In genomic region chr5:104072272-104072886, GRCm38 (mm10) we compare ENCODE assay signal across 7 mouse cellular contexts. TPM values are rescaled to one million over a fixed set of nuclear protein-coding genes. Genes with fewer than 3 reads are reported as not detected.
DNase-seq lines count a peak whose midpoint lies in the region; ATAC-seq and TF ChIP-seq lines count a peak whose summit lies in the region.

No protein-coding gene starts in this region.

- H3K4me3 ChIP-seq in embryonic facial prominence, embryonic 11.5 days (ENCODE audit: low read depth, low read length): no peak overlapping the region
- no peak overlapping the region for H3K4me3 ChIP-seq in hindbrain, embryonic 15.5 days
- H3K4me3 ChIP-seq in midbrain, postnatal 0 days (ENCODE audit: low read depth, low read length): no peak overlapping the region
- H3K4me3 ChIP-seq in cerebellum, adult 2 months (replicated peaks; ENCODE audit: insufficient read depth, low read depth, low read length): no peak overlapping the region

- H3K9ac ChIP-seq in embryonic facial prominence, embryonic 11.5 days (replicated peaks; ENCODE audit: low read length): no peak overlapping the region
- no peak overlapping the region for H3K9ac ChIP-seq in hindbrain, embryonic 15.5 days
- no peak overlapping the region for H3K9ac ChIP-seq in midbrain, postnatal 0 days (replicated peaks; ENCODE audit: low read length, poor library complexity, severe bottlenecking)

- no peaks in the 10 kb centered on the region for H3K36me3 ChIP-seq in embryonic facial prominence, embryonic 11.5 days (replicated peaks; ENCODE audit: control insufficient read depth, insufficient read depth, low read depth, low read length)
- H3K36me3 ChIP-seq in hindbrain, embryonic 15.5 days: no peaks in the 10 kb centered on the region
- no peaks in the 10 kb centered on the region for H3K36me3 ChIP-seq in midbrain, postnatal 0 days (ENCODE audit: insufficient read depth, low read length)

- DNase-seq in ZHBTc4 (ENCODE audit: low read depth, low spot score): peak; percentile 73
- DNase-seq in embryonic facial prominence, embryonic 11.5 days (ENCODE audit: low spot score): peak; percentile 79
- DNase-seq in midbrain, postnatal 0 days (ENCODE audit: low spot score): peak; percentile 77
- no peak for DNase-seq in cerebellum, adult 2 months
- DNase-seq in gastrocnemius, adult 8-10 months (ENCODE audit: low spot score in 2 of 2): no peak

- no peak for TF ChIP-seq POLR2A in cerebellum, adult 2 months (IDR thresholded peaks at IDR 0.05; ENCODE audit: borderline replicate concordance, insufficient read depth, low read length)

- no peaks in the 10 kb centered on the region for H3K4me1 ChIP-seq in embryonic facial prominence, embryonic 11.5 days (ENCODE audit: control insufficient read depth, insufficient read depth, low read length)
- H3K4me1 ChIP-seq in hindbrain, embryonic 15.5 days (replicated peaks): peaks cover 12% of the 10 kb centered on the region; the same call in 1 of the 2 replicates
- H3K4me1 ChIP-seq in midbrain, postnatal 0 days (ENCODE audit: insufficient read depth, low read length): no peaks in the 10 kb centered on the region; the same call in 1 of the 2 replicates
- H3K4me1 ChIP-seq in cerebellum, adult 2 months (ENCODE audit: control insufficient read depth, insufficient read depth, low read length): no peaks in the 10 kb centered on the region

- ATAC-seq in embryonic facial prominence, embryonic 11.5 days (replicated peaks; ENCODE audit: insufficient number of reproducible peaks, low FRiP score, low TSS enrichment, low read depth): peak; percentile 94
- ATAC-seq in hindbrain, embryonic 15.5 days (ENCODE audit: low FRiP score, low read depth): peak; percentile 90
- peak; percentile 92 for ATAC-seq in midbrain, postnatal 0 days (ENCODE audit: low FRiP score)
- no peak for ATAC-seq in cerebellum, adult (ENCODE audit: insufficient number of reproducible peaks, low FRiP score, low TSS enrichment)

- peak overlapping the region; percentile 37 for H3K27ac ChIP-seq in embryonic facial prominence, embryonic 11.5 days (replicated peaks; ENCODE audit: low read depth, low read length)
- H3K27ac ChIP-seq in hindbrain, embryonic 15.5 days (replicated peaks): peak overlapping the region; percentile 66
- peak overlapping the region; percentile 63; the same call in 1 of the 2 replicates for H3K27ac ChIP-seq in midbrain, postnatal 0 days (ENCODE audit: low read depth, low read length)
- H3K27ac ChIP-seq in cerebellum, adult 2 months (ENCODE audit: insufficient read depth, low read length): no peak overlapping the region

- no peaks in the 10 kb centered on the region for H3K27me3 ChIP-seq in embryonic facial prominence, embryonic 11.5 days (ENCODE audit: control insufficient read depth, insufficient read depth, low read length)
- H3K27me3 ChIP-seq in hindbrain, embryonic 15.5 days: no peaks in the 10 kb centered on the region
- H3K27me3 ChIP-seq in midbrain, postnatal 0 days (ENCODE audit: insufficient read depth, low read length): no peaks in the 10 kb centered on the region
- no peaks in the 10 kb centered on the region for H3K27me3 ChIP-seq in cerebellum, adult 2 months (ENCODE audit: control insufficient read depth, insufficient read depth, low read length)

- H3K4me2 ChIP-seq in embryonic facial prominence, embryonic 11.5 days (ENCODE audit: low read depth, low read length): no peak overlapping the region; the same call in 1 of the 2 replicates
- 0 out of 2 replicates have a peak overlapping the region, but pooled peaks have one; percentile 7 for H3K4me2 ChIP-seq in hindbrain, embryonic 15.5 days
- no peak overlapping the region for H3K4me2 ChIP-seq in midbrain, postnatal 0 days (ENCODE audit: low read depth, low read length, poor library complexity, severe bottlenecking)

- H3K9me3 ChIP-seq in embryonic facial prominence, embryonic 11.5 days (replicated peaks; ENCODE audit: control insufficient read depth, low read length): no peaks in the 10 kb centered on the region
- H3K9me3 ChIP-seq in hindbrain, embryonic 15.5 days: no peaks in the 10 kb centered on the region
- H3K9me3 ChIP-seq in midbrain, postnatal 0 days (ENCODE audit: low read length): no peaks in the 10 kb centered on the region

- WGBS in embryonic facial prominence, embryonic 11.5 days: 9% methylated on average over 6 of the region's 8 CpGs
- WGBS in hindbrain, embryonic 15.5 days: 5% methylated on average over 7 of the region's 8 CpGs
- WGBS in midbrain, postnatal 0 days: 8% methylated on average over 6 of the region's 8 CpGs
- WGBS in cerebellum, adult 2 months: 30% methylated on average over 7 of the region's 8 CpGs

- no peak for TF ChIP-seq CTCF in midbrain, postnatal 0 days (IDR thresholded peaks at IDR 0.05)
- no peak for TF ChIP-seq CTCF in cerebellum, adult 2 months (IDR thresholded peaks at IDR 0.05; ENCODE audit: borderline replicate concordance, insufficient read depth, low read depth, low read length)

RNA-seq across cellular contexts. Expression of gene Gm17660, which starts 5.0 kb away (rescaled TPM):
- not detected in 2 replicates for polyA plus RNA-seq in embryonic facial prominence, embryonic 11.5 days (2014; fragmentation: Nextera tagmentation; extraction: Ambion mirVana)
- 0.59 TPM in 1 of 2 replicates, not detected in the other for polyA plus RNA-seq in hindbrain, embryonic 15.5 days (2015; fragmentation: Nextera tagmentation; extraction: Ambion mirVana)
- not detected in 2 replicates for total RNA-seq in midbrain, postnatal 0 days (2014; rRNA removed)
- 0.83 and 1.1 TPM in 2 replicates for polyA plus RNA-seq in midbrain, postnatal 0 days (2015; fragmentation: Nextera tagmentation; extraction: Ambion mirVana)
- polyA plus RNA-seq in cerebellum, adult 2 months (2012; rRNA removed): not detected in 2 replicates
- total RNA-seq in gastrocnemius, adult 8-10 months (2022): not detected

RNA-seq across cellular contexts. Expression of gene Nudt9, which starts 26.3 kb away (rescaled TPM):
- polyA plus RNA-seq in embryonic facial prominence, embryonic 11.5 days (2014; fragmentation: Nextera tagmentation; extraction: Ambion mirVana): 66.9 and 73.6 TPM in 2 replicates
- 65.4 and 67.9 TPM in 2 replicates for polyA plus RNA-seq in hindbrain, embryonic 15.5 days (2015; fragmentation: Nextera tagmentation; extraction: Ambion mirVana)
- total RNA-seq in midbrain, postnatal 0 days (2014; rRNA removed): 48.8 and 48.9 TPM in 2 replicates
- 70.4 and 72.5 TPM in 2 replicates for polyA plus RNA-seq in midbrain, postnatal 0 days (2015; fragmentation: Nextera tagmentation; extraction: Ambion mirVana)
- polyA plus RNA-seq in cerebellum, adult 2 months (2012; rRNA removed): 73.8 and 78.5 TPM in 2 replicates
- 10 to 100 TPM; 62.8 to 74.7 (median 69.1) TPM for total RNA-seq in gastrocnemius, adult 8-10 months (2022)

RNA-seq across cellular contexts. Expression of gene Sparcl1, which starts 41.2 kb away (rescaled TPM):
- 45.8 and 48.8 TPM in 2 replicates for polyA plus RNA-seq in embryonic facial prominence, embryonic 11.5 days (2014; fragmentation: Nextera tagmentation; extraction: Ambion mirVana)
- 349 and 369 TPM in 2 replicates for polyA plus RNA-seq in hindbrain, embryonic 15.5 days (2015; fragmentation: Nextera tagmentation; extraction: Ambion mirVana)
- total RNA-seq in midbrain, postnatal 0 days (2014; rRNA removed): 438 and 529 TPM in 2 replicates
- polyA plus RNA-seq in midbrain, postnatal 0 days (2015; fragmentation: Nextera tagmentation; extraction: Ambion mirVana): 358 and 444 TPM in 2 replicates
- 1,650 and 1,724 TPM in 2 replicates for polyA plus RNA-seq in cerebellum, adult 2 months (2012; rRNA removed)
- 100 to 1,000 TPM in 2 of 4 experiments, 10 to 100 TPM in 2; 70.3 to 108 (median 94.1) TPM for total RNA-seq in gastrocnemius, adult 8-10 months (2022)

RNA-seq across cellular contexts. Expression of gene Hsd17b11, which starts 50.7 kb away (rescaled TPM):
- polyA plus RNA-seq in embryonic facial prominence, embryonic 11.5 days (2014; fragmentation: Nextera tagmentation; extraction: Ambion mirVana): 1.4 and 1.8 TPM in 2 replicates
- 3.3 and 3.6 TPM in 2 replicates for polyA plus RNA-seq in hindbrain, embryonic 15.5 days (2015; fragmentation: Nextera tagmentation; extraction: Ambion mirVana)
- total RNA-seq in midbrain, postnatal 0 days (2014; rRNA removed): 16.3 and 16.4 TPM in 2 replicates
- 3.6 and 4.7 TPM in 2 replicates for polyA plus RNA-seq in midbrain, postnatal 0 days (2015; fragmentation: Nextera tagmentation; extraction: Ambion mirVana)
- polyA plus RNA-seq in cerebellum, adult 2 months (2012; rRNA removed): 27.7 and 29.2 TPM in 2 replicates
- 1 to 10 TPM; 4.8 to 8.4 (median 7.0) TPM for total RNA-seq in gastrocnemius, adult 8-10 months (2022)

Comparison
In these comparisons a context has a peak if more than half of its experiments do, and no peak if none do; other contexts are left out.
1. DNase-seq: peak in ZHBTc4 (single experiment), embryonic facial prominence, embryonic 11.5 days (single experiment) and midbrain, postnatal 0 days (single experiment); none in cerebellum, adult 2 months (0 of 2) and gastrocnemius, adult 8-10 months (0 of 2).